Mouse (Mus musculus): ENCODE measurements around the gene 9130230L23Rik.

9130230L23Rik gene

DNA sequence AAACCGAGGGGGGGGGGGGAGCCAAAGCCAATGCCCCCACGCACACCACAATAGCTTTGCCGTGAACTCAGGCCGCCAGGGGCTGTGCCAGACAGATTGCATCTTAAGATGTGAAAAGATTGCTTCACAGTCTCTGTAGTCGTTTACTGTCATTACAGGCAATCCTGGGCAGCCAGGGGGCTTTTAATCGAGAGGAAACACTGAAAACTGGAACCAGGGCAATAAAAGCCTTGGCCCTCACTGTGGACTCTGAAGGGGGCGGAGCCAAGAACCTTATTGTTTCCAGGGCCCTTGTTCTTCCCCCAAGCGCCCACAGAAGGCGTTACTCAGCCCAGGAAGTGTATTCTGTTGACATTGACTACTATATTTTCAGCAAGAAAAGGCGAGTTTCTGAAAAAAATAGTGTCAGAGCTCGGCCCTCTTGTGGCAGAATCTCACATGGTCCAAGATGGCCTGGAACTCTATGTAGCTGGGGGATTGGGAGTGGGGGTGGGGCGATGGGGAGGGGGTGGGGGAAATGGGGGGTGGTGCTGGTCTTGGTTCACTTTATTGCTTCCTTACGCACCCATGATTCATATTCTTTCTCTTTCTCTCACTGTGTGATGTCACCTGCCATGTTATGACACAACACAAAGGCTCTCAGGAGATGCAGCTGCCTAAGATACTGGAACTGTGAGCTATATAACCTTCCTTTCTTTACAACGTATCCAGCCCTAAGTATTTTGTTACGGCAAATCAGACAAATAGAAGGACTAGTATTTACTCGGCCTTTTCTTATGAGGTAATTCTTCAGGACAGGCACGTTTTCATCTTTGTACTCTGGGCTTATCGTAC, 53.2 kb downstream of the 9130230L23Rik start:
- peak; percentile 55 for DNase-seq

DNA sequence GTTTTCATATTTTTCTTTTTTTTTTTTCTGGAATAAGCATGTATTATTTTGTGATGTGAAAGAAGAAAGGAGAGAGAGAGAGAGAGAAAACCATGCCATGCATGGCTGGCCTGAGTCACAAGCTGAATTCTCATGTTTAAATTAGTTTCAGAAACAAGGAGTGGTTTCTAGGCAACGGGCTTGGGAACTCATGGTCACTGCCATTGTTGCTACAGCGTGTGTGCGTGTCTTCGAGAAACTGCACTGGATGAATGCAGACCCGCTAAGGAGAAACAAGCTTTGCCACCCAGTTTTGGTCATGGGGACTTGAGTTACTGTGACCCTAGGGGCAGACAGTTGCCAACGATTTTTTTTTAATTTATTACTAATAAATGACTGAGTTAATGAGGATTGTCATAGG, 53.8 kb downstream of the 9130230L23Rik start:
- peak; percentile 53 for DNase-seq

- no peak for DNase-seq
Observed at GRCm38 (mm10) chr5:65949822-65950221, 54.3 kb downstream of the 9130230L23Rik start.

- DNase-seq: no peak
Observed at GRCm38 (mm10) chr5:65941145-65941544, 62.9 kb downstream of the 9130230L23Rik start.

- peak; percentile 93 for DNase-seq
Observed at GRCm38 (mm10) chr5:65937998-65938715, 65.9 kb downstream of the 9130230L23Rik start.

DNA sequence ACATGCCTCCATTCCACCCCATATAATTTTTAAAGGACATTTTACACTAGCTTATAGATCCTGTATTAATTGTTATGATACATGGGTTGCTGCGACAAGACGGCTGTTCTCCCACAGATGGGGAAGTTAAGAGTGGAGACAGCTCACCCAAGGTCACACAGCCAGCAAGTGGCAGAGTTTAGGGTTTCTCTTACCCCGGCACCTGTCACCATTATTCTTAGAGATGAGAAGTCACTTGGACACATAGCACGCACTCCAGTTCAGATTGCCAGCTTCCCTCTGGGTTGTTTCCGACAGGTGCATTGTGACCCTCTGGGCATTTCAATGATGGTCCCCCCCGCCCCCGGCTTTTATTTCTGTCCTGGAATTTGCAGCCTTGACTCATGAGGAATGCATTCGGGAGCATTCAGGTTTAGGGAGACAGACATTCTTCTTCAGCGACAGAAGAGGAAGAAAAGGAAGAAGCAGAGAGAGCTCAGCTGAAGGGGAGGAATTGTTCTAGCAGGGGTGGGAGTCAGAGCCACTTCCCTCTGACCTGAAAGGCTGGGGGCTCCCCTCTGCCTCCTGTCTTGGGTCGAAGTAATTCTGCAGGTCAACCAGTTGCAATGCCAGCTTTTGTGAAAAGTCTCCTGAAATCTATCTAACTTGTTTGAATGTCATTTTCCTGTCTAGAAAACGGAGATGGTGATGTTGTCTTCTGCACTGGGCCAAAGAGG, 66.9 kb downstream of the 9130230L23Rik start:
- DNase-seq: no peak

GRCm38 (mm10) chr5:65934783-65935182, 69.3 kb downstream of the 9130230L23Rik start, which contains the start of gene Chrna9:
Gene Chrna9 (plus strand): TSS chr5:65934921.
- no peak for DNase-seq

GRCm38 (mm10) chr5:65933764-65934163, 70.3 kb downstream of the 9130230L23Rik start:
- no peak for DNase-seq

- no peak for DNase-seq
Observed at GRCm38 (mm10) chr5:65933258-65933657, 70.8 kb downstream of the 9130230L23Rik start.

GRCm38 (mm10) chr5:65930171-65930570, 73.9 kb downstream of the 9130230L23Rik start:
- DNase-seq: no peak
